23 mouse cellular contexts compared by ENCODE assay signal in the genomic region with DNA sequence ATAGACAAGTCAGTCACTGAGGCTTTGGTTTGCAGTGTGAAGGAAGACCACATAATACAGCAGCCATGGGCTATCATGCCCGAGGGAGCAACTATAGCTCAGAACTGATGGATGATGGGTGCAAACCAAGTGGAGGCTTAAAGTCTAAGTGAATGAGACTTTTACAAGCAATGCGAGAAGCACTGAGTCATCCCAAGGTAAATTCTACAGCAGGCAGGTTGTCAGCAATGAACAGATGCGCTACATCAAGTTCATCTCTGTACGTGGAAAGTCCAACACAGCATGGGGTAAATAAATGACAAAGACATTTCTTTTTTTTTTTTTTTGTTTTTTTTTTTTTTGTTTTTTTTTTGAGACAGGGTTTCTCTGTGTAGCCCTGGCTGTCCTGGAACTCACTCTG. TPM values are rescaled to one million over a fixed set of nuclear protein-coding genes. Genes with fewer than 3 reads are reported as not detected.
A peak's percentile ranks its signal among the peaks of the same experiment; 100 is the strongest.
DNase-seq lines count a peak whose midpoint lies in the region; ATAC-seq and TF ChIP-seq lines count a peak whose summit lies in the region.
"Had no signal": no experiment of that assay in that cellular context is flagged by ENCODE, and none has a peak within 500 bp of the region (broad histone marks: within the 10 kb centered on the region; RNA-seq: fewer than 3 reads in every experiment).

No protein-coding gene starts in this region.

- TF ChIP-seq POLR2A in kidney, adult 2 months (IDR thresholded peaks at IDR 0.05; ENCODE audit: low read depth, low read length) = no peak

- H3K27me3 ChIP-seq in kidney, embryonic 15.5 days = no peaks in the 10 kb centered on the region
- H3K27me3 ChIP-seq in kidney, adult 2 months (replicated peaks; ENCODE audit: control insufficient read depth, insufficient read depth, low read length) = no peaks in the 10 kb centered on the region
- H3K27me3 ChIP-seq in lung, embryonic 15.5 days = no peaks in the 10 kb centered on the region
- H3K27me3 ChIP-seq in intestine, embryonic 15.5 days (replicated peaks) = no peaks in the 10 kb centered on the region
- H3K27me3 ChIP-seq in midbrain, embryonic 14.5 days (ENCODE audit: control insufficient read depth, insufficient read depth, low read length) = no peaks in the 10 kb centered on the region
- H3K27me3 ChIP-seq: embryonic facial prominence, embryonic 12.5 days; hindbrain, embryonic 15.5 days; limb, embryonic 13.5 days; liver, embryonic 13.5 days; Patski had no signal

- DNase-seq in kidney, adult 2 months = no peak
- DNase-seq in lung, postnatal 4 days = no peak
- DNase-seq in testis, postnatal 14 days (ENCODE audit: low spot score) = no peak
- DNase-seq in midbrain, embryonic 14.5 days = no peak
- DNase-seq: adrenal gland, adult 8-10 months; cerebellum, adult 18-20 months; cerebellum, postnatal 14 days; kidney, adult 11 months; liver, embryonic 13.5 days; thymus, adult 2 months; thymus, postnatal 4 days had no signal

- no peak overlapping the region for H3K9ac ChIP-seq in kidney, embryonic 15.5 days
- H3K9ac ChIP-seq in lung, embryonic 15.5 days = no peak overlapping the region
- no peak overlapping the region for H3K9ac ChIP-seq in intestine, embryonic 15.5 days
- H3K9ac ChIP-seq in midbrain, embryonic 14.5 days (replicated peaks; ENCODE audit: low read length) = no peak overlapping the region
- H3K9ac ChIP-seq: embryonic facial prominence, embryonic 12.5 days; hindbrain, embryonic 15.5 days; liver, embryonic 13.5 days had no signal

- no peaks in the 10 kb centered on the region for H3K9me3 ChIP-seq in kidney, embryonic 15.5 days (replicated peaks)
- H3K9me3 ChIP-seq in lung, embryonic 15.5 days = no peaks in the 10 kb centered on the region
- no peaks in the 10 kb centered on the region for H3K9me3 ChIP-seq in intestine, embryonic 15.5 days
- H3K9me3 ChIP-seq in midbrain, embryonic 14.5 days (ENCODE audit: control insufficient read depth, low read length) = no peaks in the 10 kb centered on the region
- H3K9me3 ChIP-seq: embryonic facial prominence, embryonic 12.5 days; G1E; hindbrain, embryonic 15.5 days; limb, embryonic 13.5 days; liver, embryonic 13.5 days had no signal

- ATAC-seq in kidney, embryonic 15.5 days (replicated peaks; ENCODE audit: low FRiP score) = no peak
- ATAC-seq in lung, embryonic 15.5 days (ENCODE audit: borderline replicate concordance, extremely low read depth, low FRiP score, low TSS enrichment) = no peak
- ATAC-seq in intestine, embryonic 15.5 days = peak; percentile 16; the same call in 1 of the 2 replicates
- no peak for ATAC-seq in midbrain, embryonic 14.5 days (ENCODE audit: low FRiP score, low TSS enrichment)
- ATAC-seq: forebrain, embryonic 14.5 days; Patski had no signal

- WGBS in kidney, embryonic 15.5 days = 58% methylated on average over 4 of the region's 4 CpGs
- WGBS in kidney, adult 2 months = 85% methylated on average over 4 of the region's 4 CpGs
- 85% methylated on average over 4 of the region's 4 CpGs for WGBS in lung, embryonic 15.5 days
- WGBS in intestine, embryonic 15.5 days = 61% methylated on average over 4 of the region's 4 CpGs
- WGBS in midbrain, embryonic 14.5 days = 77% methylated on average over 4 of the region's 4 CpGs

- H3K4me1 ChIP-seq in kidney, embryonic 15.5 days = peaks cover 22% of the 10 kb centered on the region
- no peaks in the 10 kb centered on the region for H3K4me1 ChIP-seq in kidney, adult 2 months (ENCODE audit: control insufficient read depth, insufficient read depth, low read length)
- H3K4me1 ChIP-seq in lung, embryonic 15.5 days = peaks cover 27% of the 10 kb centered on the region
- peaks cover 8% of the 10 kb centered on the region; the same call in 1 of the 2 replicates for H3K4me1 ChIP-seq in intestine, embryonic 15.5 days (replicated peaks)
- no peaks in the 10 kb centered on the region for H3K4me1 ChIP-seq in midbrain, embryonic 14.5 days (ENCODE audit: control insufficient read depth, insufficient read depth, low read length)
- H3K4me1 ChIP-seq: hindbrain, embryonic 15.5 days; liver, embryonic 13.5 days had no signal

- no peak overlapping the region for H3K4me2 ChIP-seq in kidney, embryonic 15.5 days
- H3K4me2 ChIP-seq in lung, embryonic 15.5 days = no peak overlapping the region
- H3K4me2 ChIP-seq in intestine, embryonic 15.5 days (replicated peaks) = no peak overlapping the region
- no peak overlapping the region for H3K4me2 ChIP-seq in midbrain, embryonic 14.5 days (ENCODE audit: low read length)
- H3K4me2 ChIP-seq: embryonic facial prominence, embryonic 12.5 days; heart, embryonic 11.5 days; hindbrain, embryonic 15.5 days; limb, embryonic 13.5 days; liver, embryonic 13.5 days had no signal

- no peak for TF ChIP-seq CTCF in kidney, adult 2 months (conservative IDR thresholded peaks at IDR 0.05; ENCODE audit: insufficient read depth, insufficient read length, low read depth, low read length)

- no peaks in the 10 kb centered on the region for H3K36me3 ChIP-seq in kidney, embryonic 15.5 days
- no peaks in the 10 kb centered on the region for H3K36me3 ChIP-seq in kidney, adult 2 months (ENCODE audit: control insufficient read depth, insufficient read depth, low read length)
- H3K36me3 ChIP-seq in lung, embryonic 15.5 days = no peaks in the 10 kb centered on the region
- H3K36me3 ChIP-seq in intestine, embryonic 15.5 days = no peaks in the 10 kb centered on the region
- no peaks in the 10 kb centered on the region for H3K36me3 ChIP-seq in midbrain, embryonic 14.5 days (ENCODE audit: control insufficient read depth, insufficient read depth, low read length)
- H3K36me3 ChIP-seq: embryonic facial prominence, embryonic 12.5 days; G1E; hindbrain, embryonic 15.5 days; limb, embryonic 13.5 days; liver, embryonic 13.5 days had no signal

- peak overlapping the region; percentile 88 for H3K27ac ChIP-seq in kidney, embryonic 15.5 days
- no peak overlapping the region for H3K27ac ChIP-seq in kidney, adult 2 months (ENCODE audit: insufficient read depth, low read depth, low read length)
- H3K27ac ChIP-seq in lung, embryonic 15.5 days = 0 out of 2 replicates have a peak overlapping the region, but pooled peaks have one; percentile 6
- peak overlapping the region; percentile 23; the same call in 1 of the 2 replicates for H3K27ac ChIP-seq in intestine, embryonic 15.5 days
- H3K27ac ChIP-seq in midbrain, embryonic 14.5 days (replicated peaks; ENCODE audit: low read depth, low read length) = no peak overlapping the region
- H3K27ac ChIP-seq: embryonic facial prominence, embryonic 12.5 days; hindbrain, embryonic 15.5 days; liver, embryonic 13.5 days; macrophage had no signal

- no peak overlapping the region for H3K4me3 ChIP-seq in kidney, embryonic 15.5 days (replicated peaks)
- H3K4me3 ChIP-seq in kidney, adult 2 months (ENCODE audit: insufficient read depth, low read depth, low read length) = no peak overlapping the region
- no peak overlapping the region for H3K4me3 ChIP-seq in lung, embryonic 15.5 days
- no peak overlapping the region for H3K4me3 ChIP-seq in intestine, embryonic 15.5 days (replicated peaks)
- no peak overlapping the region for H3K4me3 ChIP-seq in midbrain, embryonic 14.5 days (replicated peaks; ENCODE audit: low read depth, low read length)
- H3K4me3 ChIP-seq: embryonic facial prominence, embryonic 12.5 days; erythroblast, embryonic 14.5 days; hindbrain, embryonic 15.5 days; limb, embryonic 13.5 days; liver, embryonic 13.5 days had no signal

RNA-seq across cellular contexts. Expression of gene Ddx10, which starts 24.9 kb away (rescaled TPM):
- 30.9 and 31.4 TPM in 2 replicates for polyA plus RNA-seq in kidney, embryonic 15.5 days (2015; fragmentation: Nextera tagmentation; extraction: Ambion mirVana)
- 1.2 and 2.2 TPM in 2 replicates for polyA plus RNA-seq in kidney, adult 2 months (2012; rRNA removed)
- 26.1 and 29.1 TPM in 2 replicates for polyA plus RNA-seq in lung, embryonic 15.5 days (2015; fragmentation: Nextera tagmentation; extraction: Ambion mirVana)
- polyA plus RNA-seq in intestine, embryonic 15.5 days (2015; fragmentation: Nextera tagmentation; extraction: Ambion mirVana) = 24.4 and 29.7 TPM in 2 replicates
- polyA plus RNA-seq in midbrain, embryonic 14.5 days (2014; fragmentation: Nextera tagmentation; extraction: Ambion mirVana) = 22.1 and 24.7 TPM in 2 replicates

RNA-seq across cellular contexts. Expression of gene Exph5, which starts 28.8 kb away (rescaled TPM):
- polyA plus RNA-seq in kidney, embryonic 15.5 days (2015; fragmentation: Nextera tagmentation; extraction: Ambion mirVana) = 1.9 and 2.2 TPM in 2 replicates
- polyA plus RNA-seq in kidney, adult 2 months (2012; rRNA removed) = 1.8 and 2.1 TPM in 2 replicates
- 5.8 and 7.0 TPM in 2 replicates for polyA plus RNA-seq in lung, embryonic 15.5 days (2015; fragmentation: Nextera tagmentation; extraction: Ambion mirVana)
- polyA plus RNA-seq in intestine, embryonic 15.5 days (2015; fragmentation: Nextera tagmentation; extraction: Ambion mirVana) = 3.6 and 3.9 TPM in 2 replicates
- polyA plus RNA-seq in midbrain, embryonic 14.5 days (2014; fragmentation: Nextera tagmentation; extraction: Ambion mirVana) = 0.23 and 0.79 TPM in 2 replicates
- polyA plus RNA-seq: erythroblast, embryonic 14.5 days; G1E; macrophage had no signal

Comparison
In these comparisons a context has a peak if more than half of its experiments do, and no peak if none do; other contexts are left out.
1. H3K27ac ChIP-seq: peak in kidney, embryonic 15.5 days (single experiment), lung, embryonic 15.5 days (single experiment) and intestine, embryonic 15.5 days (single experiment); none in kidney, adult 2 months (single experiment) and midbrain, embryonic 14.5 days (single experiment).